Mouse (Mus musculus): ENCODE results near the gene Gstm2. TPM values are rescaled to one million over a fixed set of nuclear protein-coding genes. Genes with fewer than 3 reads are reported as not detected.
"Not testable (repeated sequence)": the region's sequence is repeated elsewhere in the genome, so short reads cannot be mapped to it uniquely, and the experiment has no call there.

The Gstm2 gene
- polyA plus RNA-seq, 2 experiments, result 51.0 to 61.0 TPM

GRCm38 (mm10) chr3:108018190-108018820 lies 32.1 kb upstream of the Gstm2 start:
- TF ChIP-seq POLR2A (IDR thresholded peaks at IDR 0.05; ENCODE audit: borderline replicate concordance, extremely low read depth, insufficient read depth, insufficient read length), result no peak
- DNase-seq (ENCODE audit: low spot score) (no peak), ATAC-seq (ENCODE audit: low FRiP score, low read depth) (no peak)
- no peaks in the 10 kb centered on the region for H3K36me3 ChIP-seq (ENCODE audit: control insufficient read depth, insufficient read depth, low read length)
- 20% methylated on average over 14 of the region's 14 CpGs for WGBS
- peak overlapping the region; percentile 65 for H3K4me2 ChIP-seq (replicated peaks; ENCODE audit: low read depth, low read length, severe bottlenecking)
- H3K4me3 ChIP-seq (replicated peaks; ENCODE audit: low read length), result peak overlapping the region; percentile 39
- H3K27me3 ChIP-seq (ENCODE audit: control insufficient read depth, insufficient read depth, low read length), result no peaks in the 10 kb centered on the region
- peak overlapping the region; percentile 78 for H3K27ac ChIP-seq (replicated peaks; ENCODE audit: low read depth, low read length)
- peak overlapping the region; percentile 48 for H3K9ac ChIP-seq (ENCODE audit: low read depth, low read length, severe bottlenecking)
- H3K4me1 ChIP-seq (ENCODE audit: control insufficient read depth, insufficient read depth, low read length), result no peaks in the 10 kb centered on the region
- no peaks in the 10 kb centered on the region for H3K9me3 ChIP-seq (ENCODE audit: control insufficient read depth, low read length)

- Histone ChIP-seq H3K36me3 (ENCODE audit: control insufficient read depth, insufficient read depth, low read length) (no peaks in the 10 kb centered on the region), H3K4me3 (replicated peaks; ENCODE audit: low read length) (peak within 1 kb of the TSS; percentile 39), H3K9me3 (ENCODE audit: control insufficient read depth, low read length) (no peaks in the 10 kb centered on the region), H3K4me2 (replicated peaks; ENCODE audit: low read depth, low read length, severe bottlenecking) (peak within 1 kb of the TSS; percentile 65), H3K4me1 (ENCODE audit: control insufficient read depth, insufficient read depth, low read length) (no peaks in the 10 kb centered on the region), H3K27me3 (ENCODE audit: control insufficient read depth, insufficient read depth, low read length) (no peaks in the 10 kb centered on the region), H3K9ac (ENCODE audit: low read depth, low read length, severe bottlenecking) (peak within 1 kb of the TSS; percentile 48), H3K27ac (replicated peaks; ENCODE audit: low read depth, low read length) (peak within 1 kb of the TSS; percentile 78)
- DNase-seq (ENCODE audit: low spot score), result peak; percentile 98
- under 1% methylated on average over 31 of the region's 31 CpGs for WGBS
- TF ChIP-seq POLR2A (IDR thresholded peaks at IDR 0.05; ENCODE audit: borderline replicate concordance, extremely low read depth, insufficient read depth, insufficient read length), result peak; percentile 77; the same call in 1 of the 2 replicates
- peak; percentile 99 for ATAC-seq (ENCODE audit: low FRiP score, low read depth)
These were observed 31.4 kb upstream of the Gstm2 start, which contains the start of gene Gstm1 for GRCm38 (mm10) chr3:108017473-108018189. Gstm1 (minus strand) TSS chr3:108017973.

GRCm38 (mm10) chr3:108016468-108016867 lies 30.2 kb upstream of the Gstm2 start:
- not testable (repeated sequence) for ATAC-seq (ENCODE audit: low FRiP score, low read depth); H3K4me3 ChIP-seq (replicated peaks; ENCODE audit: low read length); DNase-seq (ENCODE audit: low spot score); H3K27me3 ChIP-seq (ENCODE audit: control insufficient read depth, insufficient read depth, low read length); H3K9me3 ChIP-seq (ENCODE audit: control insufficient read depth, low read length); H3K27ac ChIP-seq (replicated peaks; ENCODE audit: low read depth, low read length); H3K36me3 ChIP-seq (ENCODE audit: control insufficient read depth, insufficient read depth, low read length); H3K4me2 ChIP-seq (replicated peaks; ENCODE audit: low read depth, low read length, severe bottlenecking); H3K4me1 ChIP-seq (ENCODE audit: control insufficient read depth, insufficient read depth, low read length); H3K9ac ChIP-seq (ENCODE audit: low read depth, low read length, severe bottlenecking)
- WGBS, result 82% methylated on average over 5 of the region's 5 CpGs

- WGBS, result 91% methylated on average over 2 of the region's 2 CpGs
- DNase-seq (ENCODE audit: low spot score), result no peak
These were observed 28.7 kb upstream of the Gstm2 start for GRCm38 (mm10) chr3:108014974-108015346.

GRCm38 (mm10) chr3:108014098-108014973 lies 28.1 kb upstream of the Gstm2 start:
- H3K4me2 ChIP-seq (replicated peaks; ENCODE audit: low read depth, low read length, severe bottlenecking), result no peak overlapping the region
- H3K4me1 ChIP-seq (ENCODE audit: control insufficient read depth, insufficient read depth, low read length), result no peaks in the 10 kb centered on the region
- no peaks in the 10 kb centered on the region for H3K9me3 ChIP-seq (ENCODE audit: control insufficient read depth, low read length)
- WGBS, result 76% methylated on average over 7 of the region's 8 CpGs
- H3K27ac ChIP-seq (replicated peaks; ENCODE audit: low read depth, low read length), result no peak overlapping the region
- H3K27me3 ChIP-seq (ENCODE audit: control insufficient read depth, insufficient read depth, low read length), result no peaks in the 10 kb centered on the region
- H3K9ac ChIP-seq (ENCODE audit: low read depth, low read length, severe bottlenecking), result no peak overlapping the region
- H3K4me3 ChIP-seq (replicated peaks; ENCODE audit: low read length), result no peak overlapping the region
- DNase-seq (ENCODE audit: low spot score) (no peak), ATAC-seq (ENCODE audit: low FRiP score, low read depth) (no peak)
- H3K36me3 ChIP-seq (ENCODE audit: control insufficient read depth, insufficient read depth, low read length), result no peaks in the 10 kb centered on the region
- TF ChIP-seq POLR2A (IDR thresholded peaks at IDR 0.05; ENCODE audit: borderline replicate concordance, extremely low read depth, insufficient read depth, insufficient read length), result no peak

More at GRCm38 (mm10) chr3:108014974-108015346, 28.7 kb upstream of the Gstm2 start:
- Histone ChIP-seq H3K4me2 (replicated peaks; ENCODE audit: low read depth, low read length, severe bottlenecking) (no peak overlapping the region), H3K9me3 (ENCODE audit: control insufficient read depth, low read length) (no peaks in the 10 kb centered on the region), H3K4me3 (replicated peaks; ENCODE audit: low read length) (no peak overlapping the region), H3K4me1 (ENCODE audit: control insufficient read depth, insufficient read depth, low read length) (no peaks in the 10 kb centered on the region), H3K9ac (ENCODE audit: low read depth, low read length, severe bottlenecking) (no peak overlapping the region), H3K27me3 (ENCODE audit: control insufficient read depth, insufficient read depth, low read length) (no peaks in the 10 kb centered on the region), H3K36me3 (ENCODE audit: control insufficient read depth, insufficient read depth, low read length) (no peaks in the 10 kb centered on the region), H3K27ac (replicated peaks; ENCODE audit: low read depth, low read length) (no peak overlapping the region)
- no peak for ATAC-seq (ENCODE audit: low FRiP score, low read depth)
- TF ChIP-seq POLR2A (IDR thresholded peaks at IDR 0.05; ENCODE audit: borderline replicate concordance, extremely low read depth, insufficient read depth, insufficient read length), result no peak

All from limb, embryonic 14.5 days (tissue).